Mouse (Mus musculus) myocyte (in vitro differentiated cells): Measurements from ENCODE around the gene Kcnb1. TPM values are rescaled to one million over a fixed set of nuclear protein-coding genes. Genes with fewer than 3 reads are reported as not detected.
A peak's percentile ranks its signal among the peaks of the same experiment; 100 is the strongest.
"Not testable (repeated sequence)": the region's sequence is repeated elsewhere in the genome, so short reads cannot be mapped to it uniquely, and the experiment has no call there.

ENCODE experiments used
- H3K27me3 ChIP-seq: one replicate; pipeline ENCODE4 v1.6.1; 2011; ENCODE audit not compliant: control insufficient read depth, insufficient read depth, insufficient read length
- H3K36me3 ChIP-seq: one replicate; pipeline ENCODE4 v1.6.1; 2011; ENCODE audit not compliant: control insufficient read depth, insufficient read depth
- H3K4me2 ChIP-seq: one replicate; pipeline ENCODE4 v1.6.1; 2011; ENCODE audit warnings: low read depth, control low read depth
- H3K4me3 ChIP-seq: one replicate; pipeline ENCODE4 v1.5.1; 2011; ENCODE audit warnings: mild to moderate bottlenecking, control low read depth, moderate library complexity
- H3K79me2 ChIP-seq: one replicate; pipeline ENCODE4 v1.6.1; 2011; ENCODE audit not compliant: control insufficient read depth, insufficient read depth
- H3ac ChIP-seq: one replicate; pipeline ENCODE4 v1.6.1; 2011; ENCODE audit not compliant: control insufficient read depth, insufficient read length
- E2F4 ChIP-seq: IDR thresholded peaks from one replicate; pipeline ENCODE4 v1.6.1; 2011; ENCODE audit warnings: mild to moderate bottlenecking, control low read depth, moderate library complexity; ENCODE audit not compliant: insufficient read depth
- MAX ChIP-seq: IDR thresholded peaks from one replicate; pipeline ENCODE4 v1.6.1; 2011; ENCODE audit warnings: low read depth, mild to moderate bottlenecking, control low read depth
- MYOD1 ChIP-seq, 3 experiments: IDR thresholded peaks; one replicate each; pipeline ENCODE4 v1.6.1; 2011; ENCODE audit warnings: control low read depth in 2 of 3, low read depth in 2 of 3, mild to moderate bottlenecking in 2 of 3, moderate library complexity in 1 of 3; ENCODE audit not compliant: insufficient read length in 2 of 3, control insufficient read depth in 1 of 3
- MYOG ChIP-seq, 3 experiments: IDR thresholded peaks; one replicate each; pipeline ENCODE4 v1.6.1; 2011; ENCODE audit warnings: control low read depth in 2 of 3, low read depth in 2 of 3, mild to moderate bottlenecking in 2 of 3; ENCODE audit not compliant: insufficient read length in 2 of 3, control insufficient read depth in 1 of 3, insufficient read depth in 1 of 3
- POLR2A ChIP-seq: IDR thresholded peaks from one replicate; pipeline ENCODE4 v1.6.1; 2011; ENCODE audit warnings: low read depth, mild to moderate bottlenecking, control low read depth, moderate library complexity; ENCODE audit not compliant: insufficient read length
- POLR2AphosphoS2 ChIP-seq: IDR thresholded peaks from one replicate; pipeline ENCODE4 v1.6.1; 2011; ENCODE audit warnings: low read depth, control low read depth; ENCODE audit not compliant: insufficient read length
- REST ChIP-seq: IDR thresholded peaks from one replicate; pipeline ENCODE4 v1.6.1; 2011; ENCODE audit warnings: mild to moderate bottlenecking, control low read depth, moderate library complexity; ENCODE audit not compliant: insufficient read depth, insufficient read length
- SRF ChIP-seq: IDR thresholded peaks from one replicate; pipeline ENCODE4 v1.6.1; 2011; ENCODE audit warnings: low read depth; ENCODE audit not compliant: control insufficient read depth, insufficient read length
- TCF12 ChIP-seq: IDR thresholded peaks from one replicate; pipeline ENCODE4 v1.6.1; 2011; ENCODE audit warnings: mild to moderate bottlenecking, control low read depth; ENCODE audit not compliant: poor library complexity, insufficient read depth, severe bottlenecking
- TCF3 ChIP-seq: IDR thresholded peaks from one replicate; pipeline ENCODE4 v1.6.1; 2011; ENCODE audit warnings: low read depth, control low read depth; ENCODE audit not compliant: insufficient read length
- USF1 ChIP-seq: IDR thresholded peaks from one replicate; pipeline ENCODE4 v1.6.1; 2011; ENCODE audit warnings: low read depth, mild to moderate bottlenecking, control low read depth, moderate library complexity
- polyA plus RNA-seq: library from polyadenylated mRNA; unstranded; fragments of >200 nt; fragmentation: generic; extraction: Trizol; gene quantifications from one replicate; pipeline ENCODE4 v1.2.1, GENCODE M21; 2012; ENCODE audit warnings: missing spikeins

The Kcnb1 gene
- polyA plus RNA-seq, 1 experiment = 0.42 TPM

- TF ChIP-seq POLR2AphosphoS2 (no peak), MYOG (IDR thresholded peaks at IDR 0.05; ENCODE audit: control insufficient read depth in 1 of 3, insufficient read depth in 1 of 3, insufficient read length in 2 of 3, low read depth in 2 of 3) (peak in 1 of 3 experiments; percentile 31), SRF (no peak), USF1 (no peak), MAX (no peak), POLR2A (no peak)
- Histone ChIP-seq H3K4me2 (no peak overlapping the region), H3K27me3 (no peaks in the 10 kb centered on the region), H3ac (no peak overlapping the region), H3K4me3 (no peak overlapping the region), H3K79me2 (no peaks in the 10 kb centered on the region), H3K36me3 (no peaks in the 10 kb centered on the region)
Measured at GRCm38 (mm10) chr2:167205918-167206629, 16.1 kb upstream of the Kcnb1 start.

- not testable (repeated sequence) for H3ac ChIP-seq, H3K4me3 ChIP-seq, H3K27me3 ChIP-seq, H3K36me3 ChIP-seq, H3K79me2 ChIP-seq, H3K4me2 ChIP-seq
Measured at GRCm38 (mm10) chr2:167204686-167205085, 14.7 kb upstream of the Kcnb1 start.

- H3K27me3 ChIP-seq = no peaks in the 10 kb centered on the region
- H3K36me3 ChIP-seq = no peaks in the 10 kb centered on the region
- H3K4me3 ChIP-seq = no peak overlapping the region
- TF ChIP-seq SRF (no peak), E2F4 (no peak), TCF12 (no peak), MYOG (IDR thresholded peaks at IDR 0.05; ENCODE audit: control insufficient read depth in 1 of 3, insufficient read depth in 1 of 3, insufficient read length in 2 of 3, low read depth in 2 of 3) (no peak), POLR2A (no peak), POLR2AphosphoS2 (no peak), REST (no peak), USF1 (no peak), TCF3 (no peak), MYOD1 (IDR thresholded peaks at IDR 0.05; ENCODE audit: control insufficient read depth in 1 of 3, insufficient read length in 2 of 3, low read depth in 2 of 3) (no peak)
- no peak overlapping the region for H3K4me2 ChIP-seq
- no peaks in the 10 kb centered on the region for H3K79me2 ChIP-seq
- H3ac ChIP-seq = no peak overlapping the region
Measured at GRCm38 (mm10) chr2:167203505-167204166, 13.7 kb upstream of the Kcnb1 start.

GRCm38 (mm10) chr2:167201463-167202291, 11.7 kb upstream of the Kcnb1 start:
- Histone ChIP-seq H3K79me2 (no peaks in the 10 kb centered on the region), H3K27me3 (no peaks in the 10 kb centered on the region), H3K4me3 (no peak overlapping the region), H3K4me2 (no peak overlapping the region), H3K36me3 (no peaks in the 10 kb centered on the region), H3ac (no peak overlapping the region)
- TF ChIP-seq SRF = no peak
- no peak for TF ChIP-seq MYOD1 (IDR thresholded peaks at IDR 0.05; ENCODE audit: control insufficient read depth in 1 of 3, insufficient read length in 2 of 3, low read depth in 2 of 3)
- TF ChIP-seq E2F4 = no peak

- no peaks in the 10 kb centered on the region for H3K36me3 ChIP-seq
- no peak for TF ChIP-seq REST
- TF ChIP-seq E2F4 = no peak
- no peak overlapping the region for H3K4me3 ChIP-seq
Measured at GRCm38 (mm10) chr2:167198660-167199427, 8.9 kb upstream of the Kcnb1 start.

More at GRCm38 (mm10) chr2:167198660-167199427, 8.9 kb upstream of the Kcnb1 start:
- Histone ChIP-seq H3K79me2 (no peaks in the 10 kb centered on the region), H3ac (no peak overlapping the region), H3K4me2 (no peak overlapping the region), H3K27me3 (no peaks in the 10 kb centered on the region)
